Mouse (Mus musculus) layer of hippocampus, adult 2 months (tissue): ENCODE data around the gene Map2k6. TPM values are rescaled to one million over a fixed set of nuclear protein-coding genes. Genes with fewer than 3 reads are reported as not detected.

Source experiments
- DNase-seq, 2 experiments: peaks; one replicate each; pipeline ENCODE4 v3.0.0; 2022; ENCODE audit warnings: low spot score in 2 of 2
- H3K27ac ChIP-seq: fragments of 200-600 bp; 2 replicates; pipeline ENCODE4 v1.8.1; 2022
- H3K4me3 ChIP-seq: fragments of 200-600 bp; 2 replicates; pipeline ENCODE4 v1.8.1; 2022; ENCODE audit warnings: mild to moderate bottlenecking
- CTCF ChIP-seq: fragments of 200-600 bp; conservative IDR thresholded peaks from 2 replicates; pipeline ENCODE4 v1.8.1; 2022; ENCODE audit warnings: antibody characterized with exemption, mild to moderate bottlenecking, moderate library complexity
- total RNA-seq, 2 experiments: library from RNA; stranded (reverse); gene quantifications; 2 replicates each; pipeline ENCODE4 v1.2.3; 2021

The Map2k6 gene
- total RNA-seq, 2 experiments from 2014 or later: 32.3 to 33.3 TPM

- DNase-seq: no peak
- no peak for TF ChIP-seq CTCF
- Histone ChIP-seq H3K4me3 (peak overlapping the region; percentile 43), H3K27ac (peak overlapping the region; percentile 78)
These were observed 49.8 kb downstream of the Map2k6 start for GRCm38 (mm10) chr11:110448726-110449161.

GRCm38 (mm10) chr11:110449183-110449582 is 50.3 kb downstream of the Map2k6 start:
- no peak for TF ChIP-seq CTCF
- Histone ChIP-seq H3K4me3 (peak overlapping the region; percentile 43), H3K27ac (peak overlapping the region; percentile 78)
- DNase-seq: peak in 1 of 2 experiments; percentile 16

GRCm38 (mm10) chr11:110450091-110450757 is 51.3 kb downstream of the Map2k6 start:
- no peak overlapping the region; the same call in 1 of the 2 replicates for H3K27ac ChIP-seq

GRCm38 (mm10) chr11:110450758-110451121 is 51.8 kb downstream of the Map2k6 start:
- no peak for TF ChIP-seq CTCF
- no peak overlapping the region for H3K27ac ChIP-seq
- no peak overlapping the region for H3K4me3 ChIP-seq
- DNase-seq: no peak

More at GRCm38 (mm10) chr11:110450091-110450757, 51.3 kb downstream of the Map2k6 start:
- TF ChIP-seq CTCF: no peak
- DNase-seq: peak in 1 of 2 experiments; percentile 13
- no peak overlapping the region for H3K4me3 ChIP-seq

- H3K4me3 ChIP-seq: no peak overlapping the region
- DNase-seq: no peak
- H3K27ac ChIP-seq: no peak overlapping the region
- no peak for TF ChIP-seq CTCF
These were observed 52.7 kb downstream of the Map2k6 start for GRCm38 (mm10) chr11:110451590-110451989.

- Histone ChIP-seq H3K27ac (no peak overlapping the region), H3K4me3 (no peak overlapping the region)
- TF ChIP-seq CTCF: no peak
- no peak for DNase-seq
These were observed 54.7 kb downstream of the Map2k6 start for GRCm38 (mm10) chr11:110453445-110454154.

GRCm38 (mm10) chr11:110457441-110457912 is 58.6 kb downstream of the Map2k6 start:
- H3K27ac ChIP-seq: no peak overlapping the region

GRCm38 (mm10) chr11:110460480-110460879 is 61.6 kb downstream of the Map2k6 start:
- Histone ChIP-seq H3K27ac (no peak overlapping the region), H3K4me3 (no peak overlapping the region)
- DNase-seq: no peak
- TF ChIP-seq CTCF: no peak

More at GRCm38 (mm10) chr11:110457441-110457912, 58.6 kb downstream of the Map2k6 start:
- H3K4me3 ChIP-seq: no peak overlapping the region
- TF ChIP-seq CTCF: no peak
- no peak for DNase-seq

GRCm38 (mm10) chr11:110461560-110462331 is 62.8 kb downstream of the Map2k6 start:
- no peak for TF ChIP-seq CTCF
- H3K4me3 ChIP-seq: no peak overlapping the region
- DNase-seq: no peak
- H3K27ac ChIP-seq: no peak overlapping the region

GRCm38 (mm10) chr11:110462975-110463578 is 64.2 kb downstream of the Map2k6 start:
- DNase-seq: no peak
- H3K27ac ChIP-seq: no peak overlapping the region
- TF ChIP-seq CTCF: no peak
- H3K4me3 ChIP-seq: no peak overlapping the region

GRCm38 (mm10) chr11:110463801-110464200 is 64.9 kb downstream of the Map2k6 start:
- no peak for TF ChIP-seq CTCF
- peak overlapping the region; percentile 48; the same call in 1 of the 2 replicates for H3K27ac ChIP-seq
- no peak overlapping the region for H3K4me3 ChIP-seq
- no peak for DNase-seq

GRCm38 (mm10) chr11:110469054-110469453 is 70.1 kb downstream of the Map2k6 start:
- TF ChIP-seq CTCF: no peak
- Histone ChIP-seq H3K4me3 (no peak overlapping the region), H3K27ac (no peak overlapping the region)
- no peak for DNase-seq
